Mouse (Mus musculus): Measurements from ENCODE around the gene Fgfr2.

DNA sequence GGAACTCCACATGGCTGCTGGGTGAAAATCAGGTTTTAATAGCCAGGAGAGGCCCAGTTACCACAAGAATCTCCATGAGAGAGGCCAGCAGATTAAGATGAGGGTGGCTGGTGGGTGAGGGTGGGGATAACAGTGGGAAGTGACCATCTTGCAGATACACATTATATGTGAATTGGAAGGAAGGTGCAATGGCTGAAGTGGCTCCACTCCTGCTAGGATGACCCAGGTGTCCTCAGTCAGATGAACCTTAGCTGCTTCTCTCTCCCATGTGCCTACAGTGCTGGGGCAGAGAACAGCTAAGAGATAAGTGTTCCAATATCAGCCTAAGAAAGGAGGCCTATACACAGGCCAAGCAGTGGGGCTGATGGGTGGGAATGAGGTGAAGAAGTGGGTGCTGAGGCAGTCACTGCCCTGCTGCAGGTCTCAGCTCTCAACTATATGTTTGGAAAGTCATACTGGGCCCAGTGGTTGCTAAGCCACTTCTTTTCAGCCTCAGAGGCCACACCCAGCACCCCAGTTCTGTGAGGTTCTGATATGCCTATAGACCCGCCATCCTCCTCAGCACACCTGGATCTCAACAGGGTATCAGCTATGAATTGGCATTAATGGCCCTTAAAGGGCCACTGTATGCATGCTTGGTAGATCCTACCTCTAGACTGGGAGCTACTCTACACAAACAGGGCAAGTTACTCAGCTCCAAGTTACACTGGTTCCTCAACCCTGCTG lies 345.3 kb downstream of the Fgfr2 start:
- TF ChIP-seq CTCF (IDR thresholded peaks at IDR 0.05): no peak
- TF ChIP-seq EP300 (IDR thresholded peaks at IDR 0.05): no peak
